Mouse (Mus musculus) erythroblast, embryonic 14.5 days (primary cell): ENCODE results near the gene Gm37240.

Experiments
- GATA1 ChIP-seq: IDR thresholded peaks from 2 replicates; pipeline ENCODE4 v1.6.1; 2012; ENCODE audit warnings: low read length, inconsistent platforms, mixed read lengths
- TAL1 ChIP-seq: IDR thresholded peaks from 3 replicates; pipeline ENCODE4 v1.6.1; 2012; ENCODE audit warnings: low read length, inconsistent platforms, mixed read lengths

DNA sequence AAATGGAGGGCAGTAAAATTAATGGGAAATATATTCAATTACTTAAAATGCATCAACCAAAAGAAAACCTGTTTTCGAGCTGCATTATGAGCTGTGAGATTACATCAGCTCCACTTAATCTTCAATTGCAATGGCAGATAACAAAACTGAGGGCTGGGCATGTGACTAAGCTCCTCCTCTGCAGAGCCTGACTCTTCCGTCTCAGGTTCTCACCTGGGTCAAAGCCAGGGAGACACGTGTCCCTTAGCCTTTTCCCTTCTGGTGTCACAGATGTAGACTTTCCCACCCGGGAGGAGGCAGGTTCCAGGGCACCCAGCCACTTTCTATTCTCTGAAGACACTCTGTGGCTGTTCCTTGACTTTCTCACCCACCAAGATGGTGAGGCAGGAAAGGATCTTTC lies 58.3 kb downstream of the Gm37240 start:
- no peak for TF ChIP-seq GATA1
- TF ChIP-seq TAL1, result no peak
